Mouse (Mus musculus) regulatory T cell (primary cell): ENCODE data around the gene Chchd10.

Source experiments
- in situ Hi-C: fragments of 300-600 bp; cut with MboI, MseI; formaldehyde crosslinking; loops from one replicate; pipeline ENCODE4 v1.15.1; 2025; ENCODE audit warnings: high pct_unique_total_duplicates

Chchd10 gene

GRCm38 (mm10) chr10:75924324-75924723, 8.6 kb upstream of the Chchd10 start:
- in situ Hi-C loops = no loop called here

- in situ Hi-C loops = no loop called here
These were observed 6.5 kb upstream of the Chchd10 start for GRCm38 (mm10) chr10:75926396-75926795.

GRCm38 (mm10) chr10:75930304-75930703, 2.6 kb upstream of the Chchd10 start:
- in situ Hi-C loops = no loop called here

- in situ Hi-C loops = no loop called here
These were observed 1.6 kb upstream of the Chchd10 start for GRCm38 (mm10) chr10:75931311-75931710.

- in situ Hi-C loops = no loop called here
These were observed 750 bp upstream of the Chchd10 start for GRCm38 (mm10) chr10:75932081-75932678.

GRCm38 (mm10) chr10:75934991-75935390, 2.1 kb downstream of the Chchd10 start:
- in situ Hi-C loops = no loop called here

GRCm38 (mm10) chr10:75935680-75936541, 3.0 kb downstream of the Chchd10 start, which contains the start of gene Mmp11:
TSS of gene Mmp11 (minus strand) at chr10:75936496.
- in situ Hi-C loops = no loop called here

- in situ Hi-C loops = no loop called here
These were observed 4.2 kb downstream of the Chchd10 start for GRCm38 (mm10) chr10:75936909-75937667.

GRCm38 (mm10) chr10:75937851-75938643, 5.1 kb downstream of the Chchd10 start:
- in situ Hi-C loops = no loop called here

- in situ Hi-C loops = no loop called here
These were observed 6.7 kb downstream of the Chchd10 start for GRCm38 (mm10) chr10:75939481-75940234.

- in situ Hi-C loops = no loop called here
These were observed 7.6 kb downstream of the Chchd10 start, which contains the start of gene Gm867 for GRCm38 (mm10) chr10:75940520-75940919. TSS of gene Gm867 (minus strand) at chr10:75940672.

GRCm38 (mm10) chr10:75941042-75941824, 8.3 kb downstream of the Chchd10 start:
- in situ Hi-C loops = no loop called here

- in situ Hi-C loops = no loop called here
These were observed 10.0 kb downstream of the Chchd10 start, which contains the start of gene Vpreb3 for GRCm38 (mm10) chr10:75942736-75943477. TSS of gene Vpreb3 (plus strand) at chr10:75943057.

- in situ Hi-C loops = no loop called here
These were observed 11.3 kb downstream of the Chchd10 start for GRCm38 (mm10) chr10:75944066-75944772.

- in situ Hi-C loops = loop anchor here (5.0 kb wide), 2 partner anchors 198 to 353 kb away; no protein-coding TSS in a partner anchor
These were observed 12.3 kb downstream of the Chchd10 start for GRCm38 (mm10) chr10:75945213-75945612.

GRCm38 (mm10) chr10:75945896-75946295, 13.0 kb downstream of the Chchd10 start:
- in situ Hi-C loops = loop anchor here (5.0 kb wide), 2 partner anchors 199 to 354 kb away; no protein-coding TSS in a partner anchor

GRCm38 (mm10) chr10:75948079-75948478, 15.1 kb downstream of the Chchd10 start:
- in situ Hi-C loops = loop anchor here (5.0 kb wide), 2 partner anchors 201 to 356 kb away; no protein-coding TSS in a partner anchor
